Mouse (Mus musculus) neural tube, embryonic 14.5 days (tissue): Measurements from ENCODE around the gene Nmnat1. TPM values are rescaled to one million over a fixed set of nuclear protein-coding genes. Genes with fewer than 3 reads are reported as not detected.
"Not testable (repeated sequence)": the region's sequence is repeated elsewhere in the genome, so short reads cannot be mapped to it uniquely, and the experiment has no call there.

Source experiments
- ATAC-seq: fragments of 200-750 bp; cut with Nextera tagmentation; 2 replicates; pipeline ENCODE4 v1.8.0; 2017; ENCODE audit warnings: low read depth, mild to moderate bottlenecking, moderate TSS enrichment, moderate library complexity
- H3K27ac ChIP-seq: fragments of 300-500 bp; sonication (generic); 2 replicates; pipeline ENCODE4 v1.5.1; 2014; ENCODE audit warnings: low read depth, mild to moderate bottlenecking, control low read depth, low read length, moderate library complexity, mixed read lengths
- H3K27me3 ChIP-seq: fragments of 300-500 bp; sonication (generic); 2 replicates; pipeline ENCODE4 v1.6.1; 2014; ENCODE audit warnings: low read length; ENCODE audit not compliant: control insufficient read depth, insufficient read depth
- H3K36me3 ChIP-seq: fragments of 300-500 bp; sonication (generic); 2 replicates; pipeline ENCODE4 v1.6.1; 2014; ENCODE audit warnings: low read length, mixed read lengths; ENCODE audit not compliant: control insufficient read depth, insufficient read depth
- H3K4me1 ChIP-seq: fragments of 300-500 bp; sonication (generic); 2 replicates; pipeline ENCODE4 v1.6.1; 2014; ENCODE audit warnings: low read length; ENCODE audit not compliant: control insufficient read depth, insufficient read depth
- H3K4me2 ChIP-seq: fragments of 300-500 bp; sonication (generic); 2 replicates; pipeline ENCODE4 v1.6.1; 2014; ENCODE audit warnings: mild to moderate bottlenecking, low read depth, low read length, control low read depth
- H3K4me3 ChIP-seq: fragments of 300-500 bp; sonication (generic); 2 replicates; pipeline ENCODE4 v1.5.1; 2014; ENCODE audit warnings: low read depth, low read length, control low read depth, mixed read lengths
- H3K9ac ChIP-seq: fragments of 300-500 bp; sonication (generic); replicated peaks from 2 replicates; pipeline ENCODE4 v1.6.1; 2014; ENCODE audit warnings: low read depth, mild to moderate bottlenecking, control low read depth, low read length, mixed read lengths
- H3K9me3 ChIP-seq: fragments of 300-500 bp; sonication (generic); 2 replicates; pipeline ENCODE4 v1.6.1; 2016; ENCODE audit warnings: low read length; ENCODE audit not compliant: control insufficient read depth
- WGBS: fragments of 180-500 bp; shearing (Covaris S2); extraction: QIAGEN DNeasy Blood & Tissue Kit; methylation state at CpG from one replicate; pipeline ENCODE4 v1.1.7; 2014; 5-methylcytosine and 5-hydroxymethylcytosine counted together
- polyA plus RNA-seq: library from polyadenylated mRNA; unstranded; fragments of >200 nt; fragmentation: Nextera tagmentation; extraction: Ambion mirVana; gene quantifications from 2 replicates; pipeline ENCODE4 v1.2.1, GENCODE M21; 2014

Gene Nmnat1
- polyA plus RNA-seq, 1 experiment from 2014 or later = 9.2 TPM

- Histone ChIP-seq H3K9me3 (no peaks in the 10 kb centered on the region), H3K9ac (no peak overlapping the region), H3K4me1 (no peaks in the 10 kb centered on the region), H3K27ac (no peak overlapping the region), H3K36me3 (0 out of 2 replicates have a peak, but pooled peaks cover 3% of the 10 kb centered on the region), H3K4me2 (no peak overlapping the region), H3K4me3 (no peak overlapping the region), H3K27me3 (no peaks in the 10 kb centered on the region)
- ATAC-seq = no peak
- WGBS = 77% methylated on average over 7 of the region's 7 CpGs
Measured at GRCm38 (mm10) chr4:149475096-149475495, 9.9 kb downstream of the Nmnat1 start.

- Histone ChIP-seq H3K27ac (no peak overlapping the region), H3K9ac (no peak overlapping the region), H3K4me2 (no peak overlapping the region), H3K4me3 (no peak overlapping the region), H3K4me1 (no peaks in the 10 kb centered on the region), H3K9me3 (no peaks in the 10 kb centered on the region), H3K27me3 (no peaks in the 10 kb centered on the region), H3K36me3 (peaks cover 6% of the 10 kb centered on the region; the same call in 1 of the 2 replicates)
- no peak for ATAC-seq
- WGBS = 94% methylated on average over 3 of the region's 3 CpGs
Measured at GRCm38 (mm10) chr4:149469557-149469956, 15.4 kb downstream of the Nmnat1 start.

- Histone ChIP-seq H3K36me3 (no peaks in the 10 kb centered on the region), H3K4me2 (no peak overlapping the region), H3K4me3 (no peak overlapping the region), H3K27ac (no peak overlapping the region), H3K27me3 (no peaks in the 10 kb centered on the region), H3K4me1 (no peaks in the 10 kb centered on the region), H3K9me3 (no peaks in the 10 kb centered on the region), H3K9ac (no peak overlapping the region)
- ATAC-seq = no peak
- 85% methylated on average over 6 of the region's 6 CpGs for WGBS
Measured at GRCm38 (mm10) chr4:149463435-149463950, 21.5 kb downstream of the Nmnat1 start.

- Histone ChIP-seq H3K27ac (no peak overlapping the region), H3K4me1 (no peaks in the 10 kb centered on the region), H3K4me2 (no peak overlapping the region), H3K9ac (no peak overlapping the region), H3K4me3 (no peak overlapping the region), H3K27me3 (no peaks in the 10 kb centered on the region), H3K36me3 (no peaks in the 10 kb centered on the region), H3K9me3 (no peaks in the 10 kb centered on the region)
- no peak for ATAC-seq
- 92% methylated on average over 6 of the region's 6 CpGs for WGBS
Measured at GRCm38 (mm10) chr4:149462305-149462971, 22.6 kb downstream of the Nmnat1 start.

GRCm38 (mm10) chr4:149461579-149462304, 23.3 kb downstream of the Nmnat1 start:
- H3K9me3 ChIP-seq = no peaks in the 10 kb centered on the region
- no peak overlapping the region for H3K27ac ChIP-seq
- H3K36me3 ChIP-seq = no peaks in the 10 kb centered on the region
- no peak overlapping the region for H3K4me2 ChIP-seq
- H3K9ac ChIP-seq = no peak overlapping the region
- no peak for ATAC-seq
- no peak overlapping the region for H3K4me3 ChIP-seq
- H3K27me3 ChIP-seq = no peaks in the 10 kb centered on the region
- WGBS = 71% methylated on average over 4 of the region's 7 CpGs
- H3K4me1 ChIP-seq = no peaks in the 10 kb centered on the region

- H3K4me3 ChIP-seq, H3K4me2 ChIP-seq, H3K36me3 ChIP-seq, H3K4me1 ChIP-seq, H3K9ac ChIP-seq, H3K27ac ChIP-seq, H3K27me3 ChIP-seq, ATAC-seq, H3K9me3 ChIP-seq: not testable (repeated sequence)
- 94% methylated on average over 2 of the region's 2 CpGs for WGBS
Measured at GRCm38 (mm10) chr4:149460475-149460874, 24.5 kb downstream of the Nmnat1 start.

- Histone ChIP-seq H3K4me1 (no peaks in the 10 kb centered on the region), H3K27ac (no peak overlapping the region), H3K36me3 (no peaks in the 10 kb centered on the region), H3K9me3 (no peaks in the 10 kb centered on the region), H3K27me3 (no peaks in the 10 kb centered on the region), H3K9ac (no peak overlapping the region), H3K4me3 (no peak overlapping the region), H3K4me2 (no peak overlapping the region)
- WGBS = 80% methylated on average over 1 of the region's 1 CpGs
- no peak for ATAC-seq
Measured at GRCm38 (mm10) chr4:149459425-149459824, 25.6 kb downstream of the Nmnat1 start.

- Histone ChIP-seq H3K27ac (no peak overlapping the region), H3K36me3 (no peaks in the 10 kb centered on the region), H3K9me3 (no peaks in the 10 kb centered on the region), H3K4me1 (no peaks in the 10 kb centered on the region), H3K4me3 (no peak overlapping the region), H3K9ac (no peak overlapping the region), H3K27me3 (no peaks in the 10 kb centered on the region), H3K4me2 (no peak overlapping the region)
- 55% methylated on average over 5 of the region's 5 CpGs for WGBS
- no peak for ATAC-seq
Measured at GRCm38 (mm10) chr4:149458526-149458925, 26.5 kb downstream of the Nmnat1 start.

GRCm38 (mm10) chr4:149457831-149458430, 27.1 kb downstream of the Nmnat1 start:
- no peaks in the 10 kb centered on the region for H3K4me1 ChIP-seq
- no peak for ATAC-seq
- H3K27me3 ChIP-seq = no peaks in the 10 kb centered on the region
- WGBS = 82% methylated on average over 6 of the region's 6 CpGs
- no peak overlapping the region for H3K4me3 ChIP-seq
- H3K9me3 ChIP-seq = no peaks in the 10 kb centered on the region
- H3K36me3 ChIP-seq = no peaks in the 10 kb centered on the region
- H3K9ac ChIP-seq = no peak overlapping the region
- no peak overlapping the region for H3K27ac ChIP-seq
- H3K4me2 ChIP-seq = no peak overlapping the region
